Mouse (Mus musculus) liver, embryonic 15.5 days (tissue): ENCODE measurements at regions not wholly inside any gene's neighbourhood (a gene's known extent, or its start where the extent isn't known, plus 50 kb on each side); places are given as distances from the start of the nearest gene placed in this dataset.

ENCODE experiments used
- ATAC-seq: fragments of 200-750 bp; cut with Nextera tagmentation; 2 replicates; pipeline ENCODE4 v1.8.0; 2017; ENCODE audit warnings: moderate number of reproducible peaks, mild to moderate bottlenecking, moderate library complexity; ENCODE audit not compliant: insufficient read depth
- H3K27ac ChIP-seq: fragments of 300-500 bp; sonication (generic); replicated peaks from 2 replicates; pipeline ENCODE4 v1.5.1; 2015; ENCODE audit warnings: mild to moderate bottlenecking, inconsistent platforms
- H3K27me3 ChIP-seq: fragments of 300-500 bp; sonication (generic); 2 replicates; pipeline ENCODE4 v1.6.1; 2015; ENCODE audit warnings: mild to moderate bottlenecking, inconsistent platforms
- H3K36me3 ChIP-seq: fragments of 300-500 bp; sonication (generic); replicated peaks from 2 replicates; pipeline ENCODE4 v1.6.1; 2015; ENCODE audit warnings: moderate library complexity, mild to moderate bottlenecking, inconsistent platforms
- H3K4me1 ChIP-seq: fragments of 300-500 bp; sonication (generic); replicated peaks from 2 replicates; pipeline ENCODE4 v1.6.1; 2015; ENCODE audit warnings: inconsistent platforms
- H3K4me2 ChIP-seq: fragments of 300-500 bp; sonication (generic); 2 replicates; pipeline ENCODE4 v1.6.1; 2015; ENCODE audit warnings: moderate library complexity, mild to moderate bottlenecking, inconsistent platforms
- H3K4me3 ChIP-seq: fragments of 300-500 bp; sonication (generic); replicated peaks from 2 replicates; pipeline ENCODE4 v1.5.1; 2015; ENCODE audit warnings: mild to moderate bottlenecking, inconsistent platforms
- H3K9ac ChIP-seq: fragments of 300-500 bp; sonication (generic); 2 replicates; pipeline ENCODE4 v1.6.1; 2015; ENCODE audit warnings: moderate library complexity, mild to moderate bottlenecking, inconsistent platforms
- H3K9me3 ChIP-seq: fragments of 300-500 bp; sonication (generic); replicated peaks from 2 replicates; pipeline ENCODE4 v1.6.1; 2016; ENCODE audit warnings: inconsistent platforms
- WGBS: fragments of 180-500 bp; shearing (Covaris S2); methylation state at CpG from one replicate; pipeline ENCODE4 v1.1.7; 2015; ENCODE audit warnings: mixed read lengths; ENCODE audit not compliant: insufficient replicate concordance; 5-methylcytosine and 5-hydroxymethylcytosine counted together

- Histone ChIP-seq H3K4me1 (no peaks in the 10 kb centered on the region), H3K4me2 (no peak overlapping the region), H3K9me3 (no peaks in the 10 kb centered on the region), H3K27ac (no peak overlapping the region), H3K36me3 (no peaks in the 10 kb centered on the region), H3K9ac (no peak overlapping the region), H3K27me3 (no peaks in the 10 kb centered on the region), H3K4me3 (no peak overlapping the region)
- no peak for ATAC-seq
- 56% methylated on average over 10 of the region's 10 CpGs for WGBS
Observed at GRCm38 (mm10) chr12:77667151-77667874, 429.4 kb downstream of the Fut8 start.

DNA sequence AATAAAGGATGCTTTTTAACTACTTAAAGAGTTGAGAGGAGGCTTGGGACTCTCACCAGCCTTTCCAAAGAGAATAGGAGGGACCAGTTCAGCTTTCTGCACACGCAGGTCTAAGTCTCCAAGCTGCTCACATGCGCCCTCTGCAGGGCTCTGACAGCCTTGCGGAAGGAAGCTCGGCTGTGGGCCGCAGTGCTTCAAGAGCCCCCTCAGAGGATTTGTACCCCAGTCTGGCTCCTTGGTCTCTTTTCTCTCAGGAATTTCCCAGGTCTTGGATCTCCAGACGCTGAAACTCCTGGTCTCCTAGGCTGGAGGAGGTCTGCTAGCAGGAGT is 429.9 kb downstream of the Fut8 start:
- Histone ChIP-seq H3K9me3 (no peaks in the 10 kb centered on the region), H3K27me3 (no peaks in the 10 kb centered on the region), H3K9ac (no peak overlapping the region), H3K4me2 (no peak overlapping the region), H3K4me3 (no peak overlapping the region), H3K4me1 (no peaks in the 10 kb centered on the region), H3K27ac (no peak overlapping the region), H3K36me3 (no peaks in the 10 kb centered on the region)
- WGBS: 2% methylated on average over 6 of the region's 6 CpGs
- ATAC-seq: no peak

DNA sequence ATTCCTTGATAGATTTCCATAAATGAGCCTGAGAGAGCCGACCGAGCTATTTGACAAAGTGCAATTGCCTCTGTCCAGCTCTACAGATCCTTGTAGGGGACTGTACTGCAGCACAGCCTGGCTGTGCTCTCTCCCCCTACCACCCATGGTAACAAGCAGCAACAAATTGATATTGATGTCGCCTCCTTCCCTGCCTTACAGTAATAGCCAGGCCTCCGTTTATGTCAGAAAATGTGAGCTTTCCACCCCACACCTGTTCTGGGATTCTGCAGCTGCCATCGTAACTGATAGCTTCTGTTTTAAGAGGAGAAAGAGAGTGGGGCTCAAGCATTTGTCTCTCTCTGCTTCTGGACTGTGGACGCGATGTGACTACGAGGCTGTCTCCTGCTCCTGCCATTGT is 432.6 kb downstream of the Fut8 start:
- Histone ChIP-seq H3K27me3 (no peaks in the 10 kb centered on the region), H3K4me1 (no peaks in the 10 kb centered on the region), H3K4me3 (no peak overlapping the region), H3K9ac (no peak overlapping the region), H3K4me2 (no peak overlapping the region), H3K9me3 (no peaks in the 10 kb centered on the region), H3K36me3 (no peaks in the 10 kb centered on the region), H3K27ac (no peak overlapping the region)
- ATAC-seq: no peak
- 68% methylated on average over 8 of the region's 8 CpGs for WGBS

DNA sequence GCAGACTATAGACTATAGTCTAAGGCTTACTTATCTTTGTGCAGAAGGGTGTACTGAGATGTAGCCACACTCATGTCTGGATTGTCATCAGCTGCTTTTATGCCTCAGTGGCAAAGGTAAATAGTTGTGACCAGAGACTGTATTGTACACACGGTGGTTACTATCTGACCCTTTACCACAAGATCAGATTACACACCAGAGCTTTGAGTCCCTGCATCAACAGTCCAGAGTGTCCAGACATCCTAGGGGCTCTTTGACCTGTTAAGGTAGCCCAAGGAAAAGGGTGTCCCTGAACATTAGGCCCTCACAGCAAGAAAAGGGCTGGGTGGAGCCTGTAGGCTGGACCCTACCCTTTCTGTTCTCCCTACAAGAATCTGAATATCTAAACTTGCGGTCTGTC is 436.4 kb downstream of the Fut8 start:
- Histone ChIP-seq H3K4me2 (no peak overlapping the region), H3K9ac (no peak overlapping the region), H3K27ac (no peak overlapping the region), H3K9me3 (no peaks in the 10 kb centered on the region), H3K4me1 (no peaks in the 10 kb centered on the region), H3K4me3 (no peak overlapping the region), H3K27me3 (no peaks in the 10 kb centered on the region), H3K36me3 (no peaks in the 10 kb centered on the region)
- WGBS: 54% methylated on average over 2 of the region's 2 CpGs
- ATAC-seq: no peak

DNA sequence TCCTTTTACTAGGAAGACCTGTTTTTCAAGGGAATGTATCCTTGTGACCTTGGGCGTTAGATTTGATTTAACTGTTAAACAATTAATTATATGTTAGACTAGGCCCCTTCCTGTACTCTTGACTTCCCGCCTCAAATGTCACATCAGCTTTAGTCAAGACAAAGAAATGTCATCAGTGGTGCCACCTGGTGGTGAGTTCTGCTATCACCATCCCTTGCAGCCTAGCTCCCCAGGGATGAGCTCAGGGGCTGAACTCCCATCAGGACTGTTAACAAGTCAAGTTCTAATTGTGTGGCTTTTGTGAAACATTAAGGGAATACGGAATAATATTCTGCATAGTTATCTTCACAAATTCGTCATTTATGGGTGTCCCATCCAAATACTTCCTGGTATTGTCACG is 436.8 kb downstream of the Fut8 start:
- Histone ChIP-seq H3K4me3 (no peak overlapping the region), H3K27me3 (no peaks in the 10 kb centered on the region), H3K4me1 (no peaks in the 10 kb centered on the region), H3K27ac (no peak overlapping the region), H3K9ac (no peak overlapping the region), H3K4me2 (no peak overlapping the region), H3K36me3 (no peaks in the 10 kb centered on the region), H3K9me3 (no peaks in the 10 kb centered on the region)
- ATAC-seq: no peak
- WGBS: 53% methylated on average over 5 of the region's 5 CpGs

DNA sequence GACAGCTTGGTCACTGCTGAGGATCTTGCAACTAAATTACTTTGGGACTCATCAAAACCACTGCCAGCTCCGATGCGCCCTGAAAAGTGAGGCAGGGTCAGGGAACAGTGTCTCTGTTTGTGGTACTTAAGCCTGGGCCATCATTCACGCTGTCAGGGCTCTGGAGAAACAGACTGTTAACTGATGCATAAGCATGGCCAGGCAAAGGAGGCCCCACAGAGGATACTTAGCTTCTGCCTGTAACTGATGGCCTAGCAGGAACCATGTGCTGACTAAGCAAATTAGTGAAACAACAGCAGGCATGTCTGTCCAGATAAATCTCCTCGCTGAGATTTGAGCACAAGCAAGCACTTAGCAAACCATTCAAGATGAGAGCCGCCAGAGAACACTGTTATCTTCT is 440.1 kb downstream of the Fut8 start:
- no peak overlapping the region for H3K27ac ChIP-seq

GRCm38 (mm10) chr12:77694101-77694500 is 456.2 kb downstream of the Fut8 start:
- Histone ChIP-seq H3K4me3 (no peak overlapping the region), H3K4me1 (no peaks in the 10 kb centered on the region), H3K27ac (no peak overlapping the region), H3K27me3 (no peaks in the 10 kb centered on the region), H3K36me3 (no peaks in the 10 kb centered on the region), H3K9me3 (no peaks in the 10 kb centered on the region), H3K4me2 (no peak overlapping the region), H3K9ac (no peak overlapping the region)
- WGBS: 58% methylated on average over 6 of the region's 6 CpGs
- ATAC-seq: no peak

More for the DNA sequence above, 440.1 kb downstream of the Fut8 start:
- no peaks in the 10 kb centered on the region for H3K36me3 ChIP-seq
- H3K4me2 ChIP-seq: no peak overlapping the region
- no peaks in the 10 kb centered on the region for H3K27me3 ChIP-seq
- no peak for ATAC-seq
- no peak overlapping the region for H3K4me3 ChIP-seq
- H3K4me1 ChIP-seq: no peaks in the 10 kb centered on the region
- no peaks in the 10 kb centered on the region for H3K9me3 ChIP-seq
- H3K9ac ChIP-seq: no peak overlapping the region
- 59% methylated on average over 5 of the region's 5 CpGs for WGBS

GRCm38 (mm10) chr12:77696039-77696631 is 458.2 kb downstream of the Fut8 start:
- WGBS: 55% methylated on average over 8 of the region's 8 CpGs

DNA sequence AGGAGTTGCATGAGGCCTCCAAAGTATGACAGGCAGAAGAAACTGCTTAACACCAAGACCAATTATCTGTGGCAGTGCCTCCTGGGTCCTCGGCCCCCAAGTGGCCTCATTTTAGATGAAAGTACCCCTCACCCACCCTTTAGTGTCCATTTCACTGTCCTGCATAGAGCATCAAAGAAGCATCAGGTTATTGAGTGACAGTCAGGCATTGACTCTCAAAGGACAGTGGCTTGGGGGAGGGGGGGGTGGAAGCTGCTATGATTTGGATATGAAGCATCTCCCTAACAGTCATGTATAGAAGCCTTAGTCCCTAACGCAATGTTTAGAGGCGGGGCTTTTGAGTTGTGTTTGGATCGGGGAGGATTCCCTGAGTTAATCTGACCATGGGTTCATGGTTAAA is 458.7 kb downstream of the Fut8 start:
- WGBS: 59% methylated on average over 4 of the region's 4 CpGs

More at GRCm38 (mm10) chr12:77696039-77696631, 458.2 kb downstream of the Fut8 start:
- H3K36me3 ChIP-seq: no peaks in the 10 kb centered on the region
- no peak overlapping the region for H3K4me2 ChIP-seq
- no peaks in the 10 kb centered on the region for H3K4me1 ChIP-seq
- no peaks in the 10 kb centered on the region for H3K27me3 ChIP-seq
- ATAC-seq: no peak
- H3K4me3 ChIP-seq: no peak overlapping the region
- H3K27ac ChIP-seq: no peak overlapping the region
- H3K9ac ChIP-seq: no peak overlapping the region
- no peaks in the 10 kb centered on the region for H3K9me3 ChIP-seq

DNA sequence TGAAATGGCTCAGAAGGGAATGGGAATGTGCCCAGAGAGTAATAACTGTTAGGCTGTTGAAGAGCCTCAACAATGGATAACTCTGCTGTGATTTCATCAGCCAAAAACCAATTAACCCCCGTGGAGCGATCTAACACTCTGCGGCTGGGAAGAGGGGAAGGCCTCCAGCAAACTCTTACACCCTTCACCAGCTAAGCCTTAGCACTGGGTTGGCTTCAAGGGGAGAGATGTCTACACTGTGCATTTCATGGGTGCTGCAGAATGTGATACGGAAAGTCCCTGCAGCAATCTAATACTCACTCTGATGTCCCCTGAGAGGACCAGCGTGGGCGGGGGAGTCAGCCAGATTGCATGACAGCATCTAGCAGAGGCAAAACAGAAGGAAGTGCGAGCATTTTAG is 460.2 kb downstream of the Fut8 start:
- H3K4me1 ChIP-seq: no peaks in the 10 kb centered on the region
- H3K27ac ChIP-seq: no peak overlapping the region
- WGBS: 66% methylated on average over 7 of the region's 7 CpGs
- H3K27me3 ChIP-seq: no peaks in the 10 kb centered on the region
- H3K4me2 ChIP-seq: no peak overlapping the region
- no peak overlapping the region for H3K4me3 ChIP-seq
- H3K36me3 ChIP-seq: no peaks in the 10 kb centered on the region
- no peaks in the 10 kb centered on the region for H3K9me3 ChIP-seq
- H3K9ac ChIP-seq: no peak overlapping the region
- no peak for ATAC-seq

More for the DNA sequence above, 458.7 kb downstream of the Fut8 start:
- ATAC-seq: no peak
- no peak overlapping the region for H3K9ac ChIP-seq
- H3K27me3 ChIP-seq: no peaks in the 10 kb centered on the region
- H3K27ac ChIP-seq: no peak overlapping the region
- no peaks in the 10 kb centered on the region for H3K4me1 ChIP-seq
- no peak overlapping the region for H3K4me2 ChIP-seq
- no peaks in the 10 kb centered on the region for H3K9me3 ChIP-seq
- H3K4me3 ChIP-seq: no peak overlapping the region
- no peaks in the 10 kb centered on the region for H3K36me3 ChIP-seq

- Histone ChIP-seq H3K27me3 (no peaks in the 10 kb centered on the region), H3K9me3 (no peaks in the 10 kb centered on the region), H3K9ac (no peak overlapping the region), H3K4me2 (no peak overlapping the region), H3K4me1 (no peaks in the 10 kb centered on the region), H3K4me3 (no peak overlapping the region), H3K36me3 (no peaks in the 10 kb centered on the region), H3K27ac (no peak overlapping the region)
- ATAC-seq: no peak
- 41% methylated on average over 2 of the region's 2 CpGs for WGBS
Observed at GRCm38 (mm10) chr12:77699896-77700605, 462.1 kb downstream of the Fut8 start.
